Mouse (Mus musculus) cerebellum, adult 18-20 months (tissue): ENCODE results near the gene Serinc4.

Source experiments
- DNase-seq, 2 experiments: peaks; one replicate each; pipeline ENCODE4 v3.0.0; 2021

Gene Serinc4

DNA sequence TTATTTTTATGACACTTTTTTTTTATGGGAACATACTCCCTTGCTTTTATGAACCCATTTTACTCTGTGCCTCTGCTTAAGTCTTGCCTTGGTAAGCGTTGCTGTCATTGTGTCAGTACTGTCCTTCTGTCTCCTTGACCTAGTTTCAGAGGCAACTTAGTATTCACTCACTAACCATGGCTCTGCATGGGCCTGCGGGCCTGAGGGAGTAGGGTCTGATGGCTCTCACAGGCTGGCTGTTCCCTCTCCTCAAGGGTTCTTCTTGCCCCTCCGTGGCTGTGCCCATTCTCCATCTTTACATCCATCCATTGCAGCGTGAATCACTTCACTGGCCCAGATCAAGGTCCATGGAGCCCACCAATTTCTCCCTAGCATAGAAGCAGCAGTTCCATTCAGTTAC lies 10.1 kb downstream of the Serinc4 start:
- no peak for DNase-seq

DNA sequence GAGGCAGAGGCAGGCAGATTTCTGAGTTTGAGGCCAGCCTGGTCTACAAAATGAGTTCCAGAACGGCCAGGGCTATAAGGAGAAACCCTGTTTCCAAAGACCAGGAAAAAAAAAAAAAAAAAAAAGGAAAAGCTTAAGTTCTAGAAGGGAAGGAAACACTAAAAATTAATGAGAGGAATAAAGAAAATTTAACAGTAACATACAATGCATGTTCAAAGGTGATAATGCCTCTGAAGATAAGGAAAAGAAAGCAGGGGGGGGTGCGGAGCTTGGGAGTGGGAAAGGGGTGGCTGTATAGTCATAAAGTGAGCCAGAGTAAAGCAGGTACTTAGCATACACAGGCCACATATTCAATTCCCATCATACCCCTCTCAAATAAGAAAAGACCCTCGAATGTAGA lies 11.5 kb downstream of the Serinc4 start:
- no peak for DNase-seq

DNA sequence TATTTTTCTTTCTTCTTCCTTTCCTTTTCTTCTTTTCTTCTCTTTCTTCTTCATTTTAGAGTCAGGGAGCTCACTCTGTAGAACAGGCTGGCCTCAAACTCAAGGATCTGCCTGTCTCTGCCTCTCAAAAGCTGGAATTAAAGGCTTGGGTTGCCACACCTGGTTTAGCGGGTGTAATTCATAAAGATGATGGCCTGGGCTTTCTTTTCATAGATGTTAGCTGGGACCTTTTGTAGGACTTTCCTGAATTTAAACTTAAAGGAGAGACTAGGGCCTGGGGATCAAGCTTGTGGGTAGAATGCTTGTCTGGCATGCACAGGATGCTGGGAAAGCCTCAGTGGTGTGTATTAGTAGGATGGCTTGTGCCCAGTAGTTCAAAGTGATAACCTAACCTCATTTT lies 12.4 kb downstream of the Serinc4 start, which contains the start of gene Ell3:
Gene Ell3, minus strand, starts transcription at position 101 of the 400 bp plus-strand sequence.
- DNase-seq: no peak

DNA sequence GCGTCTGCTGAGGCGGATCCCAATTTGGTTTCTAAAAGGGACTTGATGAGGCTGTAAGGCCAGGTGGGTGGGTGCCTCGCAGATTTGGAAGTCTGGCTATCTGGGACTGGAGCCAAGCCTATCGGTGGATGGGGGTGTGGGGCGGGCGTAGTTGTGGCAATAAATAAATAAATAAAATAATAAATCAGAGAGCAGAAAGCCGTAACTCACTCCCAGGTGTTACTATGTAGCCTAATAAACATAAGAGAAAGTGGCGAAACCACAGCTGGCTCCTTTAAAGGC lies 13.6 kb downstream of the Serinc4 start:
- DNase-seq: no peak

DNA sequence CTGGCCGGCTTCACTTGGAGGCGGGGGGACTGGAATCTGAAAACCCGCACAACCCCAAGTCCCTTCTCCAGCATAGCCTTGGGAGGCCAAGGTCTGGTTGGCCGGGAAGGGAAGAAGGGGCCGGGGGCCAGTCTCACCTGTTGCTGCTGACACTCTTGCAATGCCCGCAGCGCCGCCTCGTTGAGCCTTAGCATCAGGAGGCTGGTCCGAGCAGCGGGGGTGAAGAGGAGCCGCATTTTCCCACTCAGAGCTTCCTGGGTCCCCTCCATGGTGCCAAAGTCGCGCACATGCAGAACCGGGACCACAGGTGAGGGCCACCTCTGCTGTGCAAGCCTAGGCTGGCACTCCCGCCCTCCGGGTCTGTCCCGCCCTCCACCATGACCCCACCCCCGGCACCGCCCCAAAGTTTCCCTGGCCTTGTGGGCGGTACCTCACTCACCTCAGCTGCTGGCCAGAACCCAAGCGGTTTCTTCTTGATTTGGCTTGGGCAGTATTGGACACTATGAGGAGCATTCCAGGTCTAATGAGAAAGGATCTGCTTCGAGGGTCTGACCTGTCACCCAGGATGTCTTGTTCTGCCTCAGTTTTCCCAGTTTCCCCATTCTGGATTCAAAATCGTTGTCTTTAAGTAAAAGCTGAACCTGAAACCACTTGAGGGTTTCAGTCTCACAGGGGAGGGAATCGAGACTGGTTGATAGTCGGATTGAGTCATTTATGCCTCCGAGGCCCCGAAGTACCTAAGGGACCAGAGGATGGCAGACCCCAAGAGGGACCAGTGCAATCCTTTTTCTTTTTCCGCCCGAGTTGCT lies 14.1 kb downstream of the Serinc4 start:
- DNase-seq: peak; percentile 68 to 70

DNA sequence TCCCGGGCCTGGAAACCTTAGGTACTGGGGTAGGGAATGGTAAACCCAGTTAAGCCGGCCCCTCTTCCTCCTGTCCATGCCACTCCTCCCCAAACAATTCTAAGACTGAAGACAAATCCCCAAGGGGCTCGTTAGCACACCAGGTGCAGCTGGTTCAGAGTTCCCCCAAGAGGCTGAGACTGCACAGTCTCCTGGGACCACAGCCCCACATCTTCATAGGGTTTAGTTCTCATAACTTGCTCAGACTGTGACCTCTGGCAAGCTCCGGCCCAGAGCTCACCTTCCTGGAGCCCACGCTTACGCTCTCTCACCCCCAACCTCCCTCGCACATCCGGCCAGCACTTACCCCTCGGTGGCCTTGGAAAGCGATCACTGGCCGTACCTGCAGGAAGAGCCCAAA lies 14.8 kb downstream of the Serinc4 start:
- DNase-seq: no peak

DNA sequence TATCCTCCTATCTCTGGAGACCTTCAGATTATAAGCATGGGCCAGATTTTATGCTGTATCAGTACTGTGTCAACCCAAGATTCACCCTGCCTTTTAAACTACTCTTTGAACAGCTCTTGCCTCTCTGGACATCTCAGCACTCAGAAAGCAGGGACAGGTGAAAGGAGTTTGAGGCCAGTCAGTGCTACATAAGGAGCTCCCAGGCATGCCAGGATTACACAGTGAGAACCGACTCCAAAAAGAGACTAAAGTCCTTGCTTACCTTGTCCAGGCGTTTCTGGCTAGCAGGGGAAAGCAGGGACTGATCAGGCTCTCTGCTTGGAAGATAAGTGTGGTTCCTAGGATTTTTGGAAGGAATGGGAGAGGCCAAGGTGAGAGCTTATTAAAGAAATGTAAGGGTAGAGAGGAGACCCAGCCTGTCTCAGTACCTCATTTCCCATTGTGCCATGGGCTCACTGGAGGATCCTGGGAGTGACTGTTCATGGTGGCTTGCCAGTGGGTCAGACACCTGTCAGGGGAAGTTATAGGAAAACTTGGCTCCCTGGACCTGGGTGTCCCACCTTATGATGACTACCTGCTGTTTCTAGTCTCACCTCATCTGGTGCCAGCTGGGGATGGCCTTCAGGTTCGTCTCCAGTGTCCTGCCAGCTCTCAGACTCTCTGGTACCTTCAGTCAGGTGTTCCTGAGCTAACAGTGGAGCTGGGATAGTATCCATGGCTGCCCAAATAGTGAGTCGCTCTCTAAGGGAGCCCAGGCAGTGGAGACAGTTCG lies 15.6 kb downstream of the Serinc4 start:
- DNase-seq: no peak

DNA sequence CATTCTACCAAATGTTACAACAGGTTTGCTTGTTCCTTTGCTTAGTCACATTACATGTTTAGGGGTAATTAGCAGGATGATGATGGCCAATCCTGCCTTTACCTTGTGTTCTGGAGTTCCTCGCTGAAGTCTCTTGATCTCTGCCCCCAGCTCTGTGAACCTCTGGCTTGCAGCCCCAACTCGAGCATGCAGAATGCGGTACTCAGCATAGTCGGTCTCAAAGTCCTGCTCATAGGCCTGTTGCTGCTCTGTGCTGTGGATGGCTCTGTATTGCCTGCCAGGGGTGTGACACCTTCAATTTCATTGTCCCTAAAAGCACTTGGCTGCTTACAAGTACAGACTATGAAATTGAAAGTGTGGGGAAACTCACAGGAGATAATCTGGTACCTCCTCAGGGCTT lies 16.8 kb downstream of the Serinc4 start:
- DNase-seq: no peak

DNA sequence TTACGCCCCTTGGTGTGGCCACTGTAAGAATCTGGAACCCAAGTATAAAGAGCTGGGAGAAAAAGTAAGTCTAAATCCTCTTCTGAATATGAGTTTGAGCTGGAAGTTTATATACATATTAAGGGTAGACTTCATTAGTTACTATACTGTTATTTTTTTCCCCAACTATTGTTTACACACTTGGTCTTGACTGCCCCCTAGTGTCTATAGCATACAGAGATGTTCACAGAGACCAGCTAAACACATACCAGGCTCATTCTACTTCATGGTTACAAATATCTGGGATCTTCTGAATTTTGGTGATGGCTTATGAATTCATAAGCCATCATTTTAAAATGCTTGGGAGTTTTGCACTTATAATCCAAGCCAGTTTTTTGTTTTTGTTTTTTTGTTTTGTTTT lies 21.7 kb downstream of the Serinc4 start:
- no peak for DNase-seq

DNA sequence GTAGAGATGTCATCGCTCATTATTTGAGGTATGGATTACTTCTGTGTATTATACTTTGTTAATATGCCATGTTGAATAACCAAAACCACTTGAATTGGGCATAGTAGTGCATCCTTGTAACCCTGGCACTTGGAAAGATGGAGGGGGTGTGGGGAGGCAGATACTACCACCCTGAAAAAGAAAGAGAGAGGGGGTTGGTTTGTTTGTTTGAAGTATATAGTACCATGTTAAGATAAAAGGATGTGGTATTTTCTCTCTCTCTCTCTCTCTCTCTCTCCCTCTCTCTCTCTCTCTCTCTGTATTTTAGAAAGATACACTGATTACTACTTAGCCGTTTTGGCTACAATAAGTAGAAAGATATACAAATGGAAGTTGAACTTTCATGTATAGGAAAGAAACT lies 30.7 kb downstream of the Serinc4 start:
- DNase-seq: no peak

DNA sequence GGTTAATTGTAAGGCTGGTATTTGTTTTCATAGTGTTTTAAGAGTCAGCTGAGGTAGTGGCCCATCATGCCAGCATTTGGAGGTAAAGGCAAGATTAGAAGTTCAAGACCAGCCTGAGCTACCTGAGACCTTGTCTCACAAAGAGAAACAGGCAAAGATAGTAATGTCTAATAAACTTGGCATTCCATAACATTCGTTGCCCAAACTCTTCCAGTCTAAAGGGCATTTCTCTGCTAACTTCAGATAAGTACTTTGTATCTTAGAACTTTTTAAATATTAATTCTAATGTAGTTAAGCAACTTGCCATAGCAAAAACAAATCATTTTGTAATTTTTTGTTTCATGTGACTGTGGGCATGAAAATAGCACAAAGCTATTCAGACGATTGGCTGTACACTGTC lies 33.4 kb downstream of the Serinc4 start:
- DNase-seq: no peak

DNA sequence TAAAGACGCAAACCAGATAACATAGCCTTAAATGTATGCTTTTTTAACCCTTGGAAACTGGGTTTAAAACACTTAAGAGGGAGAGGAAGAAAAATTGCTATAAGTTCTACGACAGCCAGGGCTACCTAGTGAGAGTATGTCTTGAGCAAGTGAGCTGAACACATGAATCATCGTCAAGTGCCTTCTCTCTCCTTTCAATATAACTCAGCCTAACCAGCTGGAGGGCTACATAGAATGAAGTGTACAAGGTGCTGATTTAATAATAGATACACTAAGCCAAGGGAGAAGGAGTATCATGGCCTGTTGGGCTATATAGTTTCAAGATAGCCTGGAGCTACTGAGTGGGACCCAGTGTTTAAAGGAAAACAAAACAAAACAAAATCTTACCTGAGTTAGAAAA lies 38.1 kb downstream of the Serinc4 start:
- DNase-seq: no peak

DNA sequence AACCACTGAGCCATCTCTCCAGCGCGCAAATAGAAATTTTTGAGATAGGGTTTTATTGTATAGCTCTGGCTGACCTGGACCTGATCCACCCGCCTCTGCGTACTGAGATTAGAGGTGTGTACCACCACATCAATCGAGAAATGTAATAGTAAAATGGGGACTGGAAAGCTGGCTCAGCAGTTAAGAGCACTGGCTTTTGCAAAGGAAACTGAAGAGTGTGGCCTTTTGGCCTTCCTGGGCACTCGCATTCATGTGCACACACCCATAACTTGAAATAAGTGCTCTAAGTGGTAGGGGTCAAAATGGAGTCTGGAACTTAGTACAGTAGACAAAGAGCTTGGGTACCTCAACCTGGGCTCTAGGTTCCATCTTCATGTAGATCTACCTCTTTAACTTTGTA lies 40.2 kb downstream of the Serinc4 start:
- DNase-seq: no peak

DNA sequence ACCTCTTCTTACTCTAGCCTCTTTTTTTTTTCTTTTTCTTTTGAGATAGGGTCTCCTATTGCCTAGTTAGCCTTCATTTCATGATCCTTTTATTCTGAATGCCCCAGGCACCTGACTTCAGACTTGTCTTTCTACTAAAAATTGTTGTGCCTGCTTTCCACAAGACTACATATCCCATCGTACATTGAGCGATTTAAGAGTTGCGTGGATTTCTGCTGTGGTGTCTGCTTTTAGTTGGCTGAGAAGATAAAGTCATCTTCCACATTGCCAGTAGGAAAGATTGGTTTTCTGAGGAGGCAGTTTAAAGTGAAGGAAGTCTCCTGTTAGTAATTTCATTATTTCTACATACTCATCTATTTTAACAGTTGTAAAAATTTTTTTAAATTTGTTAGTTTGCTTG lies 41.0 kb downstream of the Serinc4 start:
- no peak for DNase-seq

DNA sequence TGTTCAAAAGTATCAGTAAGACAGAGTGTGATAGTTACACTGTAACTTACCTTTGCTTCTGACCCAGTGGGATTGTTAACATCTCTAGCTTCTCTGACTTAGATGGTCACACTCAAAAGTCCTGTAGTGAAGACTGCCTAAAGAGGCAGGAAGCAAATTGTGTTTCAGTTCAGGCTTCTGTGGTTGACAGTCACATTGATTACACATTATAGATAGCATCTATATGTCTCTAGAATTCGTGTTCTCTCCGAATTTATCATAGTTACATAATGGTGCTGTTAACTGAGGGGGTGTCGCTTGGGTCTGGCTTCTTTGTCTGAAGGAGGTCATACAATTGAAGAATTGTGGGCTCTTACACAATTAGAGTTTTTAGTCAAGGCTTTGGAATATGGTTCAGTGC lies 41.5 kb downstream of the Serinc4 start:
- DNase-seq: no peak

DNA sequence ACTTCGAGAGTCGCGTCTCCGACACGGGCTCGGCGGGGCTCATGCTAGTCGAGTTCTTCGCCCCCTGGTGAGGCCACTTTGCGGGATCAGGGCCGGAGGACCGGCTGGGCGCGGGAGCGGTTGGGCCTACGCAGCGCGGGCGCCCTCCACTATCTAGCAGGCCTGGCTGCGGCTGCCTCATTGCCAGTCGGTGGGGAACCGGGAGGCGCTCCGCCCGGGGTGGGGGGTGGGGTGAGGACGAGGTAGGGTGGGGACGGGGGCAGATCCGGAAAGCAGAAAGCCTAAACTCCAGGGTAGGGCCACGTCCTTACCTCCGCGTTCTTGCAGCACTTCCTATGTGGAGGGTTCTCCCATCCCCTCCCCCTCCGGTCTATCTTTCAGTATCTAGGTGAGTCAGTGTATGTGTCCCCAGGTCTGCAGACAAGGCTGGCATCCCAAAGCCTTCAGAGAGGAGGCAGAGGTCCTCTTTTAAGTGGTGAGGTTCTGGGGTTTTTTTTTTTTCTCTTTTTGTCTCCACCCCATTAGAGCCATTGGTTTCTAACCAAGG lies 42.4 kb downstream of the Serinc4 start:
- DNase-seq: peak in 1 of 2 experiments; percentile 46

DNA sequence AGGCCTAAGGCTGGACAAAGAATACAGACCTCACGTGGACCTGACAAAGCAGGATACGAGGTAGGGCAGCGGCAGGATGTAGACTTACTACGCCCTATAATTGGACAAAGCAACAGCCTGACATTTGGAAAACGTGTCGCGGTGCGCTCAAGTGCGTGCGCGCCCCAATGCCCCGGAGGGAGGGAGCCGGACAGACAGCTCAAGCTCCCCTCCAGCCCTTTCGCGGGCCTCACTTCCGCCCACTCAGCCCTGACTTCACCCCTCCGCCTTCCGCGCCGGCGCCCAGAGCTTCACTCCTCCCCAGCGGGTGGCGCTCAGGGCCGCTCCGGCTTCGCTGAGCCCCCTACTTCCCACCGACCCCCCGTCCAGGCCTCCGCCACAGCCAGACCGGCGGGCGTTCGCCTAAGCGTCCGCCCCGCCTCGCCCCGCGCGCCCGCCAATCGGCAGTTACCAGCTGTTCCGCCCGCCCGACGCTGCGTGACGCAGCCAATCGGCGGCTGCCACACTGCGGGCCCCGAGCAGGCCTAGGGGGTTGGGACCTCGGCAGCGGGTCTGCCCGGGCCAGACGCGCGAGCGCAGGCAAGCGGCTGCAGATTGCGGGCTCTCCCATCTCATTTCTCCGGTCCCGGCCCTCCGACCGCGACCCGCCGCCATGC lies 43.1 kb downstream of the Serinc4 start, which contains the start of the genes Pdia3 and Catsper2:
Gene Pdia3, plus strand, starts transcription at position 389 of the 656 bp plus-strand sequence.
Gene Catsper2, minus strand, starts transcription at position 406 of the 656 bp plus-strand sequence.
- peak; percentile 97 for DNase-seq

DNA sequence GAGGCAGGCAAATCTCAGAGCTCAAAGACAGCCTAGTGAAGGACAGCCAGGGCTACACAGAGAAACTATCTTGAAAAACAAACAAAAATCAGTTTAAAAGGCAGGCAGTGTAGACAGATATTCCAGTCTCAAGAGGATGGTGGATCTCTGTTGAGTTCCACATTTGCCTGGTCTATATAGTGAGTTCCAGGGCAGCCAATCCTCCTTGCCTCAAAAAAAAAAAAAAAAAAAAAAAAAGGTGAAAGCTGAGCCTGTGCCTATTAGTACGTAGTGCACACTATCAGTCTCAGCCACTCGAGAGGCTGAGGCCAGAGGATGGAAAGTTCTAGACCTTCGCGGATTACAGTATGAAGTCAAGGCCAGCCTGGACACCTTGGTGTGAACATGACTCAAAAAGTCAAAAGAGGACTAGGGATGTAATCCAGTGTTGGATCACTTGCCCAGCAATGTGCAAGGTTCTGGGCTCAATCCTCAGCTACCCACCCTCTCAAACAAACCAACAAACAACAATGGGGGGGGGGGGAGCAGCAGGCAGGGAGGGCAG lies 43.7 kb downstream of the Serinc4 start:
- peak in 1 of 2 experiments; percentile 14 for DNase-seq

DNA sequence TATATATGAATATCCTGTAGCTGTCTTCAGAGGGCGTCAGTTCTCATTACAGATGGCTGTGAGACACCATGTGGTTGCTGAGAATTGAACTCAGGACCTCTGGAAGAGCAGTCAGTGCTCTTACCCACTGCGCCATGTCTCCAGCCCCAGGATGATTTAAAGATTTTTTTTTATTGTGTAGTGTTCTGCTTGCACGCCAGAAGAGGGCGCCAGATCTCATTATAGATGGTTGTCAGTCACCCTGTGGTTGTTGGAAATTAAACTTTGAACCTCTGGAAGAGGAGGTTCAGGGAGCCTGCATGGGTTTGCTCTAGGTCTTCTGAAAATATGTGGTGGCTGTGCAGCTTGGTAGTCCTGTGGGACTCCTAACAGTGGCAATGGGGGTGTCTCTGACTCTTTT lies 48.4 kb downstream of the Serinc4 start:
- peak; percentile 25 to 56 for DNase-seq

DNA sequence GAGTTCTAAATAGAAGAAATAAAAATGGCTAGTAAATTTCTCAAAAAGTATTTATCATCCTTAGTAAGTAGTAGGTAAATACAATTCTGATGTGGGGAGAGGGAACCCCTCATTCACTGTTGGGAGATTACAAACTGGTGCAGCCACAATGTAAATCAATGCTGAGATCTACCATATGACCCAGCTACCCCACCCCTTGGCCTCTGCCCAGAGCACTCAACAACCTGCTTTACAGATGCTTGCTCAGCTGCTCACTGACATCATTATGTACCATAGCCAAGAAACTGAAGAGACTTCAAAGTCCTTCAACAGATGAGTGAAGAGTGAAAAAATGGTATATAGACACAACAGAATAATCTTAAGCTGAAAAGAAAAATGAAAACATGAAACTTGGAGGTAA lies 53.3 kb downstream of the Serinc4 start:
- no peak for DNase-seq

DNA sequence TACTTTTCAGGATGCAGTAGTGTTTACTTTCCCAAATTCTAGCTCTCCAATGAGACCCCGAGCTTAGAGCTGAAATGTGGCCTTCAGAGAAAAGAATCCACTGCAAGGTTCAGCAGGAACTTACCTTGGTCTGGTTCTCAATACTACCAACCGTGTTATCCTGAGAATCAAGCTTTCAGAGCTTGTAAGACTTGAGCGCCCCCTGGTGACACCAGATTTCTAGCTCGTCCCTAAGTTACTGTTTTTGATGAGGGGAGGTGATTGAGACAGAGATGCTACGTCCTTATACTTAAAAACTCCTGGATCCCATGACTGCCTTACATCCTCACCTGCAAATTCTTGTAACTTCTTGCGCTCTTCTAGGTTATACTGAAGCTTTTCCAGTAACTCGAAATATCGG lies 60.0 kb downstream of the Serinc4 start:
- DNase-seq: peak; percentile 91 to 92
